Mouse (Mus musculus) C2C12 (cell line): ENCODE data around the gene Hacd2. TPM values are rescaled to one million over a fixed set of nuclear protein-coding genes. Genes with fewer than 3 reads are reported as not detected.

ENCODE experiments used
- H3K27me3 ChIP-seq: one replicate; pipeline ENCODE4 v1.6.1; 2011; ENCODE audit not compliant: control insufficient read depth, insufficient read depth, insufficient read length
- H3K36me3 ChIP-seq: one replicate; pipeline ENCODE4 v1.6.1; 2011; ENCODE audit not compliant: control insufficient read depth, insufficient read depth
- H3K4me3 ChIP-seq: one replicate; pipeline ENCODE4 v1.5.1; 2011; ENCODE audit warnings: mild to moderate bottlenecking, control low read depth; ENCODE audit not compliant: poor library complexity, insufficient read depth, severe bottlenecking
- H3K79me2 ChIP-seq: one replicate; pipeline ENCODE4 v1.6.1; 2011; ENCODE audit not compliant: control insufficient read depth, insufficient read depth
- H3K79me3 ChIP-seq: one replicate; pipeline ENCODE4 v1.6.1; 2011; ENCODE audit warnings: low read depth, control low read depth
- H3ac ChIP-seq: one replicate; pipeline ENCODE3; 2011; ENCODE audit warnings: low read depth; ENCODE audit not compliant: control insufficient read depth, insufficient read length
- CEBPB ChIP-seq: IDR thresholded peaks from one replicate; pipeline ENCODE4 v1.6.1; 2011; ENCODE audit warnings: low read depth, mild to moderate bottlenecking, control low read depth, moderate library complexity
- CTCF ChIP-seq: IDR thresholded peaks from one replicate; pipeline ENCODE4 v1.5.1; 2011; ENCODE audit not compliant: control insufficient read depth, insufficient read depth, insufficient read length
- FOSL1 ChIP-seq: IDR thresholded peaks from one replicate; pipeline ENCODE4 v1.8.0; 2011; ENCODE audit warnings: mild to moderate bottlenecking, low read length; ENCODE audit not compliant: poor library complexity, insufficient read depth, severe bottlenecking
- MAX ChIP-seq: IDR thresholded peaks from one replicate; pipeline ENCODE4 v1.6.1; 2011; ENCODE audit warnings: mild to moderate bottlenecking, control low read depth
- MYOD1 ChIP-seq: IDR thresholded peaks from one replicate; pipeline ENCODE4 v1.6.1; 2011; ENCODE audit warnings: low read depth; ENCODE audit not compliant: control insufficient read depth, insufficient read length
- MYOG ChIP-seq: IDR thresholded peaks from one replicate; pipeline ENCODE4 v1.6.1; 2011; ENCODE audit not compliant: control insufficient read depth, insufficient read length; ENCODE audit errors: extremely low read depth
- USF1 ChIP-seq: IDR thresholded peaks from one replicate; pipeline ENCODE4 v1.6.1; 2011; ENCODE audit warnings: low read depth, mild to moderate bottlenecking, control low read depth, moderate library complexity
- polyA plus RNA-seq: library from polyadenylated mRNA; unstranded; fragments of >200 nt; fragmentation: generic; extraction: Trizol; gene quantifications from one replicate; pipeline ENCODE4 v1.2.1, GENCODE M21; 2012; ENCODE audit warnings: missing spikeins

Hacd2 gene
- polyA plus RNA-seq, 1 experiment = 35.9 TPM

DNA sequence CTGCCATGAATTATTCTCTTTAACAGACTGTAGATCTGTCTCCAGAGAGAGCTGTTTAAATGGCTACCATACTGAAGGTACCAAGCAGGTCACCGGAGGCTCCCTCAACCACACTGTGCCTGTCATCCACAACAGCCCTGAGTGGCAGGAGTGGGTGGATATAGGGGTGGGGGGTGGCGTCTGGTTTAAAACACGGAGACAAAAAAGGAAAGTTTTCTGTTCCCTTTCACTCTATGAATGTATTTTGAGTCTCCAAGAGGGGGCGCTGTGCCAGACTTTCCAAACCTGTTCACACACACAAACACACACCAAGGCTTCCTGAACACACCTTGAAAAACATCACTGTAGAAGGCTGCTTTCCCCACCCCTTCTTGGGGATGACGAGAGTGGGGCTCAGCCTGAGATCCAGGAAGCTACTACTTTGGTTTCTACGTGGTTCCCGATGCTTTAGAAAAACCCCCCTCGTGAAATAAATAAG, 89.0 kb downstream of the Hacd2 start:
- Histone ChIP-seq H3ac (no peak overlapping the region), H3K79me2 (no peaks in the 10 kb centered on the region), H3K4me3 (no peak overlapping the region), H3K36me3 (no peaks in the 10 kb centered on the region), H3K79me3 (no peaks in the 10 kb centered on the region), H3K27me3 (no peaks in the 10 kb centered on the region)
- no peak for TF ChIP-seq FOSL1
- no peak for TF ChIP-seq MYOD1
- no peak for TF ChIP-seq USF1
- no peak for TF ChIP-seq MAX
- no peak for TF ChIP-seq CTCF
- TF ChIP-seq MYOG = no peak
- TF ChIP-seq CEBPB = no peak

DNA sequence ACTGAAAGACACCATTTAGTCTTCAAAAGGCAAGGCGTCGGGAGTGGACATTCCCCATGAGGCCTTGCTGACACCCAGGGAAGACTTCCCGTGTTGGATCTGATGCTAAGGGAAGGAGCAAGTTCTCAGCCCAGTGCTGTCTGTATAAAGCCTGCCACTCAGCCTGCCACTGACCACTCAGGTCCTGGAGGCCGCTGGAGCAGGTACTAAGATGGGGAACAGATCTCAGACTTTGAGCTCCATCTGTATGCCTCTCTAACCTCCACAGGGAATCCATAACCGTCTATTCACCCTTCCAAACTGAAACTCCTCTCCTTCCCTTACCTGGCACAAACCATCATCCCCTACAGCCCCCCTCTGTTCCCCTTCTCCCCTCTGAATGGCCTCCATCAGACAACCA, 91.3 kb downstream of the Hacd2 start:
- Histone ChIP-seq H3K4me3 (no peak overlapping the region), H3K27me3 (no peaks in the 10 kb centered on the region), H3K79me3 (no peaks in the 10 kb centered on the region), H3K36me3 (no peaks in the 10 kb centered on the region), H3K79me2 (no peaks in the 10 kb centered on the region), H3ac (no peak overlapping the region)
- no peak for TF ChIP-seq FOSL1
- TF ChIP-seq CEBPB = no peak
- TF ChIP-seq USF1 = no peak
- TF ChIP-seq CTCF = no peak
- TF ChIP-seq MYOG = no peak
- no peak for TF ChIP-seq MAX
- no peak for TF ChIP-seq MYOD1

DNA sequence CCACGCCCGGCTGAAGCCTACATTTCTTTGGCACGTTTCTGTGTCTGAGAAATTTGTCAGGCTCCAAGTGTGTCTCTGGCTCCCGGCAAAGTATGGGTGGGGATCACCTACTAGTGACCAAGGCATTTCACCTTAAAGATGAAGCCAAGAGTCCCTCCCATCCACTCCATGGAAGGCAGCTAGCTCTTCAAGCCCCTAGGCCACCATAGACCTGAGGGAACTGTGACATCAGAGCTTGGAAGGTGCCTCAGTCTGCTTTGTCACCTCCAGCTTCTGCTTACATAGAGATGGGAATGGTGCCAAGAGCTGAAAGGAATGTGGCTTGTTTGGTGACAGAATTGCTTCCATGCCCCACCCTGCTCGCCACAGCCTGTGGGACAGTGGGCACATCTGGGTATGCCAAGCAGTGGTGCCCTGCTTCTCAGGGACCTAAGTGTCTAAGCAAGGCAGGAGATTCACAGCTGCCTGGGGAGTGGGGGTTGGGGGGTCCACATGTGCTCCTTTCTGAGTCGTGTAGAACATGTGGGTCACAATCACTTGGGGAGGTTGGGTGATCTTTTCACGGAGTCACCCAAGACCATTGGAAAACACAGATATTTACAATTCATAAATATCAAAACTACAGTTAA, 94.2 kb downstream of the Hacd2 start:
- no peaks in the 10 kb centered on the region for H3K36me3 ChIP-seq
- TF ChIP-seq CEBPB (no peak), USF1 (no peak), CTCF (no peak), MAX (no peak), MYOD1 (no peak), FOSL1 (no peak), MYOG (no peak)
- no peaks in the 10 kb centered on the region for H3K79me3 ChIP-seq
- H3K4me3 ChIP-seq = no peak overlapping the region
- H3K27me3 ChIP-seq = no peaks in the 10 kb centered on the region
- H3ac ChIP-seq = no peak overlapping the region
- H3K79me2 ChIP-seq = no peaks in the 10 kb centered on the region

DNA sequence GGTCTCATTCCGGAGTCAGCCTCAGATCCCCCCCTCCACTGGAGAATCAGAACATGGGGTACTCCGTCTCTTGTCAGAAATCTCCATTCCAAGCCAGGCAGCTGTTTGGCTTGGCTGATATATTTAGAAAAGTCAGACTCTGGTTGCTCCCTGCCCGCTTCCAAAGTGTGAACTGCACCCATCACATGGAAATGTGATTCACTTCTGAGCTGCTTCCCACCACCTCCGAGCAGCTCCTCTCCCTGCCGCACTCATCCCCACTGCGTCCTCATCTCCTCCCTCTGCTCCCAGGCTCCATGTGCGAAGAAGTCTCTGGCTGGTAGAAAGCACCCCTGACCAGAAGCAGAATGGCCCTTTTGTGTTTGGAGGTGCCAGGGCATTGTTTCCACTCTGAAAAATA, 95.2 kb downstream of the Hacd2 start:
- no peaks in the 10 kb centered on the region for H3K79me3 ChIP-seq
- TF ChIP-seq MYOD1 = no peak
- no peak overlapping the region for H3ac ChIP-seq
- H3K36me3 ChIP-seq = no peaks in the 10 kb centered on the region
- H3K79me2 ChIP-seq = no peaks in the 10 kb centered on the region
- H3K4me3 ChIP-seq = no peak overlapping the region
- H3K27me3 ChIP-seq = no peaks in the 10 kb centered on the region

DNA sequence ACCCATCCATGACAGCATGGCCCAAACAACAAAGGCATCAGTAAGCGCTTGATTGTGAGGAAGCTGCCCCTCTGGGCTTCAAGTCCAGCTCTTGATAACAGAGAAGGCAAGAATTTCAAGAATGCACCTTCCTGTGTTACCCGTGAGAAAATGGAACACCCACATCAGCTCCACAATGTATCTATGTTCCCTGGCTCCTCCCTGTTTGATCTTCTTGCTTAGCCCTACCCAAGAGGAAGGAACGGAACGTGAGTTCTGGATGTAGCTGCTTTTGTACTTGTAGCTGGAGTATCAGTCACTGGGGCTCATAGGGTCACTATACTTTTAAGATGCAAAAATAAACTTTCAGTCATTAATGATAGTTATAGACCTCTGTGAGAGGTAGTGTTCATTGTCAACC, 98.4 kb downstream of the Hacd2 start:
- Histone ChIP-seq H3K27me3 (peaks cover 13% of the 10 kb centered on the region), H3ac (no peak overlapping the region), H3K4me3 (no peak overlapping the region), H3K79me3 (no peaks in the 10 kb centered on the region), H3K79me2 (no peaks in the 10 kb centered on the region), H3K36me3 (no peaks in the 10 kb centered on the region)
- no peak for TF ChIP-seq MYOD1
- TF ChIP-seq MAX = no peak
- TF ChIP-seq FOSL1 = no peak
- TF ChIP-seq CEBPB = no peak
- no peak for TF ChIP-seq CTCF
- no peak for TF ChIP-seq USF1
- TF ChIP-seq MYOG = no peak

DNA sequence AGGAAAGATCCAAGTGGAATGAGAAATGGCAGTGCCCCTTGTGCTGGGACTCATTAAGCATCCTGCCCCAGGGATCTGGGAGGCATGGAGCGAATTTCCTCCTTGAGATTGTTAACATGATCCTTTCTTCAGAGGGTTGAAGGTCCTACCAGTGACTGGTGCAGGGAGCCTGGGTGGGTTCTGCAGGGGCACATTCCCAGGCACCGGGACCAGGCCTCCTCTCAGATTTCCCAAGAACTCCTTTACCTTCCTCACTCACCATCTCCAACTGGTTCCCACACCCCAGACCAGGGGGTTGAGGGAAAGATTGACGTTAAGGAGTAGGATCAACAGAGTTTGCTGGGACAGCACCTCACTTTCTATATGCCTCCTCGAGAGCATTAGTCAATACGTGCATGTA, 105.0 kb downstream of the Hacd2 start:
- Histone ChIP-seq H3K36me3 (no peaks in the 10 kb centered on the region), H3K4me3 (no peak overlapping the region), H3K27me3 (peaks cover 38% of the 10 kb centered on the region), H3K79me3 (no peaks in the 10 kb centered on the region), H3K79me2 (no peaks in the 10 kb centered on the region), H3ac (no peak overlapping the region)
- TF ChIP-seq USF1 (no peak), MAX (no peak)

DNA sequence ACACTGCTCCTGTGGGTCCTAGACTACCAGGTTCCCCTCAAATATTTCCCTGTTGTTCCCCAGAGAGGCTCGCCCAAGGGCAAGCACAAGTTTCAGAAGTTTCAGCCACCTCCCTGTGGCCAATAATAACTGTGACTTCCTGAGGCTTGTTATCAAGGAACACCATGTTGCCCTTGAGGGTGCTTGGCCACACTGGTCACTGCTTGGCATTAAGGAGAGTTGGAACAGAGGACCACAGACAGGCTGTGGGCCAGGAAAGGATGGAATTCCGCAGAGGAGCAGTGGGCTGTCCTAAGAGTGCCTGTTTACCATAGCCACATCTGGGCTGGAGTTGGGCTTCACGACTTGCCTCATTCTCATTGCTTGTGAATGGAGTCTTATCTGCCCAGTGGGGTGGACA, 107.9 kb downstream of the Hacd2 start:
- Histone ChIP-seq H3K27me3 (peaks cover 31% of the 10 kb centered on the region), H3ac (no peak overlapping the region), H3K36me3 (no peaks in the 10 kb centered on the region), H3K79me2 (no peaks in the 10 kb centered on the region), H3K4me3 (no peak overlapping the region), H3K79me3 (no peaks in the 10 kb centered on the region)
- TF ChIP-seq USF1 (no peak), CTCF (no peak), MYOG (no peak), CEBPB (no peak), FOSL1 (no peak), MAX (no peak), MYOD1 (no peak)
